Mouse (Mus musculus): ENCODE results near the gene Rnls.
"Not testable (repeated sequence)": the region's sequence is repeated elsewhere in the genome, so short reads cannot be mapped to it uniquely, and the experiment has no call there.

The Rnls gene

GRCm38 (mm10) chr19:33391651-33392382, at the start of gene Rnls:
Gene Rnls, minus strand, starts transcription at chr19:33392295.
- peak; percentile 82 to 86 for DNase-seq

- no peak for DNase-seq
Observed at GRCm38 (mm10) chr19:33429457-33429856, 37.4 kb upstream of the Rnls start.

GRCm38 (mm10) chr19:33419368-33419767, 27.3 kb upstream of the Rnls start:
- not testable (repeated sequence) for DNase-seq

GRCm38 (mm10) chr19:33380825-33381224, 11.3 kb downstream of the Rnls start:
- DNase-seq: no peak

GRCm38 (mm10) chr19:33380386-33380785, 11.7 kb downstream of the Rnls start:
- no peak for DNase-seq

GRCm38 (mm10) chr19:33368808-33369207, 23.3 kb downstream of the Rnls start:
- no peak for DNase-seq

- peak; percentile 66 to 72 for DNase-seq
Observed at GRCm38 (mm10) chr19:33366661-33367060, 25.4 kb downstream of the Rnls start.

- DNase-seq: no peak
Observed at GRCm38 (mm10) chr19:33357019-33357418, 35.1 kb downstream of the Rnls start.

- no peak for DNase-seq
Observed at GRCm38 (mm10) chr19:33340119-33340518, 52.0 kb downstream of the Rnls start.

- DNase-seq: no peak
Observed at GRCm38 (mm10) chr19:33326706-33327641, 65.1 kb downstream of the Rnls start.

- no peak for DNase-seq
Observed at GRCm38 (mm10) chr19:33318785-33319184, 73.3 kb downstream of the Rnls start.

- DNase-seq: no peak
Observed at GRCm38 (mm10) chr19:33317130-33317529, 75.0 kb downstream of the Rnls start.

GRCm38 (mm10) chr19:33299726-33300292, 92.3 kb downstream of the Rnls start:
- no peak for DNase-seq

- no peak for DNase-seq
Observed at GRCm38 (mm10) chr19:33296338-33296737, 95.8 kb downstream of the Rnls start.

- no peak for DNase-seq
Observed at GRCm38 (mm10) chr19:33282985-33283384, 109.1 kb downstream of the Rnls start.

- no peak for DNase-seq
Observed at GRCm38 (mm10) chr19:33276421-33276820, 115.7 kb downstream of the Rnls start.

GRCm38 (mm10) chr19:33273676-33274075, 118.4 kb downstream of the Rnls start:
- no peak for DNase-seq

GRCm38 (mm10) chr19:33271571-33271970, 120.5 kb downstream of the Rnls start:
- DNase-seq: no peak

- DNase-seq: no peak
Observed at GRCm38 (mm10) chr19:33270231-33270630, 121.9 kb downstream of the Rnls start.

GRCm38 (mm10) chr19:33268044-33268443, 124.1 kb downstream of the Rnls start:
- DNase-seq: peak in 1 of 2 experiments; percentile 11

GRCm38 (mm10) chr19:33265245-33265644, 126.8 kb downstream of the Rnls start:
- no peak for DNase-seq

- DNase-seq: no peak
Observed at GRCm38 (mm10) chr19:33264224-33264993, 127.7 kb downstream of the Rnls start.

GRCm38 (mm10) chr19:33262421-33262820, 129.7 kb downstream of the Rnls start:
- DNase-seq: no peak

Data from cerebellum, postnatal 36 days (tissue).